Mouse (Mus musculus): ENCODE measurements around the gene Tmem38b. TPM values are rescaled to one million over a fixed set of nuclear protein-coding genes. Genes with fewer than 3 reads are reported as not detected.

Gene Tmem38b
- polyA plus RNA-seq, 1 experiment from 2014 or later, result 14.8 TPM

GRCm38 (mm10) chr4:53845656-53846055 lies 19.8 kb downstream of the Tmem38b start:
- WGBS (ENCODE audit: missing documents), result 93% methylated on average over 1 of the region's 1 CpGs
- Histone ChIP-seq H3K79me2 (ENCODE audit: inconsistent target) (peaks cover 49% of the 10 kb centered on the region), H3K36me3 (ENCODE audit: inconsistent target) (no peaks in the 10 kb centered on the region), H3K27ac (no peak overlapping the region), H3K4me3 (ENCODE audit: inconsistent target) (no peak overlapping the region)

- Histone ChIP-seq H3K36me3 (ENCODE audit: inconsistent target) (0 out of 2 replicates have a peak, but pooled peaks cover 1% of the 10 kb centered on the region), H3K4me3 (ENCODE audit: inconsistent target) (no peak overlapping the region), H3K79me2 (ENCODE audit: inconsistent target) (peaks cover 43% of the 10 kb centered on the region; the same call in 1 of the 2 replicates), H3K27ac (no peak overlapping the region)
- WGBS (ENCODE audit: missing documents), result 71% methylated on average over 2 of the region's 2 CpGs
These were observed 20.5 kb downstream of the Tmem38b start for GRCm38 (mm10) chr4:53846326-53846725.

GRCm38 (mm10) chr4:53847541-53847940 lies 21.7 kb downstream of the Tmem38b start:
- Histone ChIP-seq H3K27ac (no peak overlapping the region), H3K4me3 (ENCODE audit: inconsistent target) (no peak overlapping the region), H3K36me3 (ENCODE audit: inconsistent target) (peaks cover 9% of the 10 kb centered on the region; the same call in 1 of the 2 replicates), H3K79me2 (ENCODE audit: inconsistent target) (peaks cover 33% of the 10 kb centered on the region; the same call in 1 of the 2 replicates)
- WGBS (ENCODE audit: missing documents), result 91% methylated on average over 4 of the region's 4 CpGs

DNA sequence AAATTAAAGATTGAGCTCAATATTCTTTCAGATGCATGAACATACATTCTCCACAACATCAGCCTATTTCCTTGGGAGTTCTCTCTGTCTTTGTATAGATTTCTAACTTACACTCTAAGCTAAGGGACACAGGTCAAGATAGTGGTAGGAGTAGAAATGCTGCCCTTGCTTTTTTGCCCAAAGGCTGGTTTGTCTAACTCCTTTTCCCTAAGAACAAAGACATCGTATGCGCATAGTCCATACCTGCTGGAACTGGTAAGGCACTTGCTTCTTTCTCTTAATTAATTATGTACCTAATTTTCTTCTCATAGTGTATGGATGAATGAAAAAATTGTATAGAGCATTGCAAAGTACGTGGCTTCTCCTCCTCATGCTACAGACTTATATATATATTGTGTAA lies 22.5 kb downstream of the Tmem38b start:
- Histone ChIP-seq H3K4me3 (ENCODE audit: inconsistent target) (no peak overlapping the region), H3K27ac (no peak overlapping the region), H3K79me2 (ENCODE audit: inconsistent target) (peaks cover 30% of the 10 kb centered on the region; the same call in 1 of the 2 replicates), H3K36me3 (ENCODE audit: inconsistent target) (peaks cover 13% of the 10 kb centered on the region; the same call in 1 of the 2 replicates)
- WGBS (ENCODE audit: missing documents), result 94% methylated on average over 3 of the region's 3 CpGs

- H3K27ac ChIP-seq, result no peak overlapping the region
- peaks cover 13% of the 10 kb centered on the region; the same call in 1 of the 2 replicates for H3K36me3 ChIP-seq (ENCODE audit: inconsistent target)
- H3K79me2 ChIP-seq (ENCODE audit: inconsistent target), result peaks cover 25% of the 10 kb centered on the region; the same call in 1 of the 2 replicates
- 93% methylated on average over 8 of the region's 8 CpGs for WGBS (ENCODE audit: missing documents)
- no peak overlapping the region for H3K4me3 ChIP-seq (ENCODE audit: inconsistent target)
These were observed 23.0 kb downstream of the Tmem38b start for GRCm38 (mm10) chr4:53848816-53849215.

- no CpG with 5 or more reads among the region's 1 CpGs for WGBS (ENCODE audit: missing documents)
- Histone ChIP-seq H3K4me3 (ENCODE audit: inconsistent target) (no peak overlapping the region), H3K79me2 (ENCODE audit: inconsistent target) (peaks cover 21% of the 10 kb centered on the region; the same call in 1 of the 2 replicates), H3K36me3 (ENCODE audit: inconsistent target) (peaks cover 19% of the 10 kb centered on the region), H3K27ac (no peak overlapping the region)
These were observed 24.0 kb downstream of the Tmem38b start for GRCm38 (mm10) chr4:53849804-53850203.

DNA sequence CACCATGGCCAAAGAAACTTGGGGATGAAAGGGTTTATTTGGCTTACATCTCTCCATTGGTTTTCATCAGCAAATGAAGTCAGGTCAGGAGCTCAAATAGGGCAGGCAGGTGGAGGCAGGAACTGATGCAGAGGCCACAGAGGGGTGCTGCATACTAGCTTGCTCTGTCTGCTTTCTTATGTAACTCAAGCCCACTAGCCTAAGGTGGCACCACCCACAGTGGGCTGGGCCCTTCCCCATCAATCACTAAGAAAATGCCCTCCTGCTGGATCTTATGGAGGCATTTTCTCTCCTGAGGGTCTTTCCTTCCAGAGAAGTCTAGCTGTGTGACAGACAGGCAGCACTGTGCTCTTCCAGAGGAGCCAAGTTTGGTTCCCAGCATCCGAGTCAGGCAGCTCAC lies 27.5 kb downstream of the Tmem38b start:
- no peak overlapping the region for H3K4me3 ChIP-seq (ENCODE audit: inconsistent target)
- 100% methylated on average over 1 of the region's 1 CpGs for WGBS (ENCODE audit: missing documents)
- H3K36me3 ChIP-seq (ENCODE audit: inconsistent target), result peaks cover 26% of the 10 kb centered on the region
- no peaks in the 10 kb centered on the region; the same call in 1 of the 2 replicates for H3K79me2 ChIP-seq (ENCODE audit: inconsistent target)
- H3K27ac ChIP-seq, result no peak overlapping the region

GRCm38 (mm10) chr4:53859944-53860343 lies 34.1 kb downstream of the Tmem38b start:
- Histone ChIP-seq H3K36me3 (ENCODE audit: inconsistent target) (peaks cover 5% of the 10 kb centered on the region), H3K4me3 (ENCODE audit: inconsistent target) (peak overlapping the region; percentile 13; the same call in 1 of the 2 replicates), H3K79me2 (ENCODE audit: inconsistent target) (no peaks in the 10 kb centered on the region), H3K27ac (peak overlapping the region; percentile 54)
- 20% methylated on average over 18 of the region's 18 CpGs for WGBS (ENCODE audit: missing documents)

DNA sequence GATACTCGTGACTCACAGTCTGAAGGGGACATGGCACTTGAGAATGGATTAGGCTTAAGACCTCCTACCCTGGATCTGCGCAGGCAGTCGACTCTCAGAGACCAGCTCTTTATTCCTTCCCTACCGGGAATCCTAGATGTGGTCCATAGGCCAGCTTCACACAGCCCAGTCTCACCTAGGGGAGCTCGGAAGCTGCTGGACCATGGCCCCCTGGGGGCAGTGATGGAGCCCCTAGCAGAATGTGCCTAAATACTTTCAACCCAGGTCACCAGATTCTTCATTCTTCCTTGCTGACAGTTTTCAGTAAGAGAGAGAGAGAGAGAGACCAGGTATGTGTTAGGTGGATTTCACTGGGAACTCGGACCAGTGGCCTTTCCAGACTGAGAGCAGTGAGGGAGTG lies 36.3 kb downstream of the Tmem38b start:
- Histone ChIP-seq H3K79me2 (ENCODE audit: inconsistent target) (no peaks in the 10 kb centered on the region), H3K27ac (0 out of 2 replicates have a peak overlapping the region, but pooled peaks have one; percentile 2), H3K4me3 (ENCODE audit: inconsistent target) (no peak overlapping the region), H3K36me3 (ENCODE audit: inconsistent target) (no peaks in the 10 kb centered on the region)
- 92% methylated on average over 5 of the region's 6 CpGs for WGBS (ENCODE audit: missing documents)

DNA sequence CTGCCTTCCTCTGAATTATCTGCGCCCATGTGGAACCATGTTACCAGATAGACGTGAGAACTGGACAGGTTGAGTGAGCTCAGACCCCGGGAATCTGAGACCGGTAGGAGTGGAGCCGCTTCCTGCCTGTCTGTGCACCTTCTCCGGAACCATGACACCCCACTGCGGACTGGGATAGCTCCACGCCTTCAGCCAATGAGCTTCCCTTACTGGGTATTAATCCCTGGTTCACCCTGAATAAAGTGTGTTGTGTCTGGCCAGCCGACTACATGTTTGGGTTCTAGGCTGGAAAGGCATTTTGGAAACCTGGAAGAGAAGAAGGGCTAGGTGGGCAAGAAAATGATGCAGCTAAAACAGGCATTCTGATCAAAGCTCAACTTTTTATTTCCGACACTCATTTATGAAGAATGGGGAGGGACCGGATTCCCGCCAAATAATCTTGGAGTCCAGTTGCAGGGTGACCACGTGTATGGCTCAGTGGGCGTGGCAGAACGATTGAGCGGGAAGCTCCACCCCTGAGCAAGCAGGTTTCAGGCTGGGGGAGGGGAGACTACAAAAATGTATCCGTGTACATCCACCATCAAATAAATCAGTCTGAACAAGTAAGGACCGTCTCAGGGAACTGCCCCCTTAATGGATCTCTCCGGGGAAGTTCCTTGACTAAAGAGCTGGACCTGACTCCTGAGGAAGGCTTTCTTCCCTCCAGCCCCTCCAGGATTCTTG lies 38.4 kb downstream of the Tmem38b start:
- Histone ChIP-seq H3K79me2 (ENCODE audit: inconsistent target) (no peaks in the 10 kb centered on the region), H3K4me3 (ENCODE audit: inconsistent target) (no peak overlapping the region), H3K36me3 (ENCODE audit: inconsistent target) (no peaks in the 10 kb centered on the region), H3K27ac (no peak overlapping the region)
- 94% methylated on average over 19 of the region's 19 CpGs for WGBS (ENCODE audit: missing documents)

DNA sequence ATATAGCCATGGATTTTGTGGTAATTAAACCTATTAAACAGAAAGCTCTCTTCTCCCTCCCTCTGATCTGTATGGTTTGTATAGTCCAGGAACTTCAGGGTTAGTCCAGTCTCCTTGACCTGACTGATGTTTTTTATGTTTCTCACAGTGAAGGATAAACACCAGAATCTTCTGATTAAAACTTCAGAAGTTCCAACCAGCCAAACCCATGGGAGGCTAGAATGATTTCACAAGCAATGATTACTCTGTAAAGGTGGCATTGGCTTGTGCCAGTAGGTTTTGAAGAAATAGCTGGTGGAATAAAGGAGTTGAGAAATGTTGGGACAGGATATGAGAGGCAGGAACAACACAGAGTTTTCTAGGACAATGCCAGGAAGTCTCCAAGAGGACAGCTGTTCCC lies 40.6 kb downstream of the Tmem38b start:
- H3K4me3 ChIP-seq (ENCODE audit: inconsistent target), result no peak overlapping the region
- H3K27ac ChIP-seq, result no peak overlapping the region
- H3K79me2 ChIP-seq (ENCODE audit: inconsistent target), result no peaks in the 10 kb centered on the region
- H3K36me3 ChIP-seq (ENCODE audit: inconsistent target), result no peaks in the 10 kb centered on the region

DNA sequence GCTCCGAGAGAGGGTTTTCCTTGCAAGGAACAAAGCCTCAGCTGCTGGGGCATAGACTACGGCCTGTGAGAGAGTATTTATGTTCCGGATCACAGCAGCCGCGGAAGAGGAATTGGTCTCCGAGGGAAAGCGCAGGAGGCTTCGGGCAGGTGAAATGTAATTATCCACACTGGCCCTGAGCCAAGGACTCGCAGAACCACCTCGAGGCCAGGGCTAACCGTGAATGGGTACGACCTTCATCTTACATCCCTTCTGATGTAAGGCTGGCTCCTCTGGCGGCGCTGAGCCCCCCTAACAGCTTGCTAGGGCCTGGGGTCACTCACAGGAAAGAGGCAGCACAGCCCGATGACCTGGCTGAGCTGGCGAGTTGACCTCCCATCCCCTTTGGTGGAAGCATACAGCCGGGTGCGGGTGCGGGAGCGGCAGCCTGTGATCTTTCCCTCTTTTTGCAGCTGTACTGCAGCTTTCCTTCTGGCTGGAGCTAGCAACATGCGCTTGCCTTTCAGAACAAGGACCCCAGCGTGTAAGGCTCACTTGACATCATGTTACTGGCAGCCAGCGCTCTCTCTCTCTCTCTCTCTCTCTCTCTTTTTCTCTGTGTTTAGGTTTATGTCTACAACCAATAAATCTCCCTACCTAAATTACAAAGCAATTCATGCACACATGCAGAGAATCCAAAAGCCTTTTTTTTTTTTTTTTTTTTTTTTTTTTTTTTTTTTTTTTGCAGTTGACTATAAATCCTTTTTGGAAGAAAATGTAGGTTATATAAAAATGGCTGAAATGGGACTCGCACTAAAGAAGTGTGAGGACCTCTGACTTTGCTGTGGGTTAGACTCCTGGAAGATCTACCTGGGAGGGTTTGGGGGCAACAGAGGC lies 52.9 kb downstream of the Tmem38b start:
- 81% methylated on average over 22 of the region's 24 CpGs for WGBS (ENCODE audit: missing documents)
- H3K27ac ChIP-seq, result no peak overlapping the region

GRCm38 (mm10) chr4:53882921-53883682 lies 57.3 kb downstream of the Tmem38b start:
- 91% methylated on average over 17 of the region's 17 CpGs for WGBS (ENCODE audit: missing documents)
- no peak overlapping the region for H3K4me3 ChIP-seq (ENCODE audit: inconsistent target)
- no peaks in the 10 kb centered on the region for H3K79me2 ChIP-seq (ENCODE audit: inconsistent target)
- H3K36me3 ChIP-seq (ENCODE audit: inconsistent target), result no peaks in the 10 kb centered on the region
- H3K27ac ChIP-seq, result no peak overlapping the region

More for the DNA sequence above, 52.9 kb downstream of the Tmem38b start:
- no peaks in the 10 kb centered on the region for H3K79me2 ChIP-seq (ENCODE audit: inconsistent target)
- no peak overlapping the region for H3K4me3 ChIP-seq (ENCODE audit: inconsistent target)
- no peaks in the 10 kb centered on the region for H3K36me3 ChIP-seq (ENCODE audit: inconsistent target)

All from macrophage (primary cell).